In genomic region chr13:75368249-75368800, GRCm38 (mm10) we compare ENCODE assay signal across 27 mouse cellular contexts.
"Had no signal": no experiment of that assay in that cellular context is flagged by ENCODE, and none has a peak within 500 bp of the region (broad histone marks: within the 10 kb centered on the region; RNA-seq: fewer than 3 reads in every experiment).

No protein-coding gene starts in this region.

- ATAC-seq: hindbrain, embryonic 16.5 days; inflammation-experienced regulatory T-cells, adult 6 months; intestine, embryonic 15.5 days; liver, embryonic 12.5 days had no signal

- H3K9ac ChIP-seq: heart, embryonic 13.5 days; heart, embryonic 15.5 days; hindbrain, embryonic 13.5 days; intestine, embryonic 15.5 days; kidney, embryonic 15.5 days; limb, embryonic 13.5 days; limb, embryonic 15.5 days; liver, embryonic 12.5 days; liver, embryonic 14.5 days had no signal

- DNase-seq: gastrocnemius, postnatal 14 days; gastrocnemius, postnatal 36 days; heart, adult 11 months; heart, adult 2 months; heart, postnatal 14 days; heart, postnatal 36 days; kidney, adult 11 months; kidney, adult 2 months; kidney, adult 9 months; kidney, postnatal 14 days; kidney, postnatal 36 days; layer of hippocampus, adult 9-11 months; layer of hippocampus, postnatal 36 days; left cerebral cortex, postnatal 4 days had no signal

- H3K4me3 ChIP-seq: heart, adult 2 months; heart, embryonic 13.5 days; heart, embryonic 15.5 days; hindbrain, embryonic 13.5 days; intestine, embryonic 15.5 days; kidney, embryonic 15.5 days; limb, embryonic 13.5 days; limb, embryonic 15.5 days; liver, embryonic 12.5 days had no signal

- H3K36me3 ChIP-seq: heart, embryonic 13.5 days; heart, embryonic 15.5 days; hindbrain, embryonic 13.5 days; intestine, embryonic 15.5 days; kidney, embryonic 15.5 days; limb, embryonic 13.5 days; limb, embryonic 15.5 days; liver, embryonic 12.5 days had no signal

- H3K9me3 ChIP-seq: heart, embryonic 13.5 days; heart, embryonic 15.5 days; hindbrain, embryonic 13.5 days; intestine, embryonic 15.5 days; kidney, embryonic 15.5 days; limb, embryonic 13.5 days; limb, embryonic 15.5 days; liver, embryonic 12.5 days had no signal

- H3K27me3 ChIP-seq: heart, embryonic 13.5 days; heart, embryonic 15.5 days; hindbrain, embryonic 13.5 days; intestine, embryonic 15.5 days; kidney, embryonic 15.5 days; limb, embryonic 13.5 days; limb, embryonic 15.5 days; liver, embryonic 12.5 days had no signal

- H3K27ac ChIP-seq: heart, adult 2 months; heart, embryonic 13.5 days; heart, embryonic 15.5 days; hindbrain, embryonic 13.5 days; intestine, embryonic 15.5 days; kidney, embryonic 15.5 days; kidney, postnatal 0 days; limb, embryonic 13.5 days; limb, embryonic 15.5 days; liver, embryonic 12.5 days; liver, embryonic 14.5 days had no signal

- H3K4me1 ChIP-seq: heart, embryonic 13.5 days; heart, embryonic 15.5 days; hindbrain, embryonic 13.5 days; intestine, embryonic 15.5 days; kidney, embryonic 15.5 days; limb, embryonic 13.5 days; limb, embryonic 15.5 days had no signal

- H3K4me2 ChIP-seq: heart, embryonic 11.5 days; heart, embryonic 13.5 days; heart, embryonic 15.5 days; hindbrain, embryonic 13.5 days; intestine, embryonic 15.5 days; kidney, embryonic 15.5 days; limb, embryonic 13.5 days; limb, embryonic 15.5 days; liver, embryonic 12.5 days had no signal
